Mouse (Mus musculus): ENCODE data around the gene Cygb. TPM values are rescaled to one million over a fixed set of nuclear protein-coding genes. Genes with fewer than 3 reads are reported as not detected.
A peak's percentile ranks its signal among the peaks of the same experiment; 100 is the strongest.

Cygb gene
- total RNA-seq, 2 experiments from 2014 or later = 39.9 TPM

DNA sequence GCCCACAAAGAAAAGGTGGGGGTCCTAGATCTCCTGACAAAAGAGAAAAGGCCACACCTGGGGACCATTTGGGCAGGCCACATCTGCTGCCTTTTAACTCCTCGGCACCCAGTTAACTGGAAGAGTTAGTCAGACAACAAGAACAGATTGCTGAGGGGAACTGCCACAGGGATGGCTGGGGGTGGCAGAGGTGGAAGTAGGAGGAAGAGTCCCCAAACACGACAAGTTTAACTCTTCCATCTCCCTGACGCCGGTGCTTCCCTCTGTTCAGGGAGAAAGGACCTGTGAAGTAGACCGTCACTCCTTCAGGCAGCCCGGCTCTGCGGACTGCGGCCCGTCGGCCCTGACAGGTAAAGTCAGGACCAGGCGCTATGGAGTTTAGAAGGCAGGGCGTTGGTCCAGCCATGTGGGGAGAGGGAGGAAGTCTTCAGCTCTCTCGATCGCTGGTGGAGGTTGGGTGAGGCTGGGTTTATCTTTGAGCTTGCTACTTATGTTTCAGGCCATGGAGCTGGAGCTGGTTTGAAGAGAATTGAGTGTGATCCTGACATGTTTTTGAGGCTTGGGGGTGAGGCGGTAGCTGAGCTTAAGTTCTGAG is 5.0 kb upstream of the Cygb start:
- DNase-seq (ENCODE audit: low spot score in 2 of 2) = no peak
- intact Hi-C loops (cut with DNase I) = no loop called here

- intact Hi-C loops (cut with DNase I) = no loop called here
- DNase-seq (ENCODE audit: low spot score in 2 of 2) = no peak
These were observed 4.1 kb upstream of the Cygb start for GRCm38 (mm10) chr11:116658238-116658637.

DNA sequence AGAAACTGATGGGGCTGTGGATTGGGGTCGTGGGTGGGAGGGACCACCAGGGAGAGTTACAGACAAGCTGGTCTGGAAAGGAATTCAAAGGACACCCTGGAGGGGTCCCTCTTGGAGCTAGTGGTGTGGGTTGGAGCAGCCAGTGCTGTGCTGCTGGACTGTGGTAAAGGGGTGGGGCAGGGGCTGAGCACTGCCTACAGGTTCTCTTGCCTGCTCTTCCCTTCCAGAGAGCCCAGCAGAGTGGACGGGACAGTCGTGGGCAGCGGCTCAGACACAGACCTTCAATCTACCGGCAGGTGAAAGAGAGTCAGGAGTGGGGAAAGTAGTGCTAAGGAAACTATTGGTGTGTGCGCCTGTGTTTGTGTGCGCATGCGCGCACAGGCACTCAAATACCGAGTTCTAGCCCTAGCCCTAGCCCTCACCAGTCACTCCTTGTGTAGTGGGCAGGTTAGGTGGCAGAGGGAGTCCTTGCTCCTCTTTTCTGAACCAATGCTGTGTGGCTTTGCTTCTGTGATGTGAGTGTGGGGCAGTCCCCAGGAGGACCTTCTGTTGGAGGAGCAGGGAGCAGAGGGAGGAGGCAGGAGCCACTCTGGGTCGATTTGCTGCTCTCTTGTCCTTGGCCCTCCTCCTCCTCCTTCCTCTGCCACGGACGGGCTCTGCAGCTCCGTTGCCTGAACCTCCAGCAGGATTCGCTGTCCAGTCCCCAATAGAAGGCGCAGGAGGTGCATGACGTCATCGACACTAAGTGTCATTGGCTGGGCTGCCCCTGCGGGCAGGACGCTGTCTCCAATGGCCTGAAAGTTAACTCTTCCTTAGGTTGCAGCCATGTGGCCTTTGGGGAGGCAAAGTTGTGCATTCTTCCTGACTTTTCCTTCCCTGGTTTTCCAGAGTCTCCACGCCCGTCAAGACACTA is 3.5 kb upstream of the Cygb start:
- intact Hi-C loops (cut with DNase I) = no loop called here

DNA sequence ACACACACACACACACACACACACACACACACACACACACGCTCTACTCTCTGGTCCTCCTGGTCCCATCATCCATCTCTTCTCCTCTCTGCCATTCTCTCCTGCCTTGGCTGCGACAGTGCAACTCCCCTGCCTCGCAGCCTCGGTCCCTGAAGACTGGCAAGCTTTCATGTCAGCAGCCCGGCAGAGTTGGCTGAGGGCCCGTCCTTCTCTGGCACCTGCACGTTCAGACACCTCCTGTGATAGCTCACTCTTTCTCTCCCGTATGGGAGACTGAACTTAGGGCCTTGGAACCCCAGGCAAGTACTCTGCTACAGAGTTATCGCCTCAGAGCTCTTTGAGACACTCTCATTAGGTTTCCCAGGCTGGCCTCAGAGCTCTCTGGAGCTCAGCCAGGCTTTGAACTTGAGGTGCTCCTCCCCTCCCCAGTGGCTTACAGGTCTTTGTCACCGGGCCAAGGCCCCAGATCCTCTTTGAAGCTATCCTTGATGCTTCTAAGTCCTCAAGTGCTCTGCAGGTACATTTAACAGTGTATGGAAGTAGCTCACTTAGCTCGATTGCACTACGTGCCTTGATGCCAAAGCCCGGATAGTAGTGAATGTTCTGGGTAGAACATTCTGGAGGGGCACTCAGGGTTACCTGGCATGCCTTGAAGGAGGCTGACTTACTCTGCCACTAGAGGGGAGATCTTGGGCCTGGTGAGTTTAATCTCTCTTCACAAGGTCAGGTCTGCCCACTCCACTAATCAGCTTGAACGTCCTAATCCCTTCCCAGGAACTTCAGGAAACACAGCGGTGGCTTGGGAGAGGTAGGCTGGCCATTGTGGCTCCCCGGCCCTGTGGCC is 2.5 kb upstream of the Cygb start:
- intact Hi-C loops (cut with DNase I) = no loop called here
- DNase-seq (ENCODE audit: low spot score in 2 of 2) = no peak

More for the DNA sequence above, 3.5 kb upstream of the Cygb start:
- DNase-seq (ENCODE audit: low spot score in 2 of 2) = peak; percentile 86 to 95

- intact Hi-C loops (cut with DNase I) = no loop called here
- DNase-seq (ENCODE audit: low spot score in 2 of 2) = peak; percentile 51 to 57
These were observed 348 bp downstream of the Cygb start for GRCm38 (mm10) chr11:116653709-116654221.

- intact Hi-C loops (cut with DNase I) = no loop called here
These were observed 879 bp downstream of the Cygb start, which contains the start of gene Prcd for GRCm38 (mm10) chr11:116653234-116653633. Gene Prcd, plus strand, starts transcription at chr11:116653534.

GRCm38 (mm10) chr11:116652330-116653098 is 1.6 kb downstream of the Cygb start:
- intact Hi-C loops (cut with DNase I) = no loop called here
- DNase-seq (ENCODE audit: low spot score in 2 of 2) = no peak

More at GRCm38 (mm10) chr11:116653234-116653633, 879 bp downstream of the Cygb start, which contains the start of gene Prcd:
- no peak for DNase-seq (ENCODE audit: low spot score in 2 of 2)

DNA sequence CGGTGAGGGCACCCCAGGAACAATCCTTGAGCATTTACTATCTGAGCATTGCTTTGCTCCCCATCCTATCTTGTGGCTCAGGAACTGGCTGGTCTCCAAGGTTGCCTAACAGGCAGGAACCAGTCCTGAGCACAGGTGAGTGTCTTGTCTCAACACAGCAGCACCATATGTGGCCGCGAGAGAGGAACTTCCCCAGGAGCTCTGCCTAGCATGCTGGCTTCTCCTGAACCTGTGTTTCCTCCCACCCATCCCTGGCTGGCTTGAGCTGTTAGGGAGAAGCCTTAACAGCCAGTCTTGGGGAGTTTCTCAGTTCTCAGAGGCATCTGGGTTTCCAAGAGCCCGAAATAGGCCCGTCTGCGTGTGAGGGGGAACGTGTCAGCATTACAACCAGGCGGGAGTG is 2.8 kb downstream of the Cygb start:
- DNase-seq (ENCODE audit: low spot score in 2 of 2) = peak; percentile 47 to 89
- intact Hi-C loops (cut with DNase I) = no loop called here

- DNase-seq (ENCODE audit: low spot score in 2 of 2) = no peak
- intact Hi-C loops (cut with DNase I) = no loop called here
These were observed 3.3 kb downstream of the Cygb start for GRCm38 (mm10) chr11:116650811-116651210.

GRCm38 (mm10) chr11:116649711-116650337 is 4.3 kb downstream of the Cygb start:
- intact Hi-C loops (cut with DNase I) = no loop called here

DNA sequence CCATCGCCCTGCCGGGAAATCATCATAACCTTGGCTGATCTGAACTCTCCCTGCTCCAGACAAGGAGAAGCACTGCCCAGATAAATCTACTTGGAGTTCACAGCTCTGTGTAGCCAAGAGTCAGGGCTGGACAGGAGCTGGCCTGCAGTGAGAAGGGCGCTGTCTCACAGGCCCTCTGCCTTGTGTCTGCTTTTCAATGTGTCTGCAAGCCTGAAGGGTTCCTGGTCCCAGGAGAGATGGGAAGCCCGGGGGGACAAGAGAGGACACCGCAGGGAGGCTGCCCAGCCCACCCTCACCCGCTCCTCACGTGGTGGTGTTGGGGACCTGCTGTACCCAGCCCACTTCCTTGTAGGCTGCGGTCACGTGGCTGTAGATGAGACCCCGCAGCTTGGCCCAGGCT is 5.1 kb downstream of the Cygb start:
- intact Hi-C loops (cut with DNase I) = no loop called here
- DNase-seq (ENCODE audit: low spot score in 2 of 2) = no peak

More at GRCm38 (mm10) chr11:116649711-116650337, 4.3 kb downstream of the Cygb start:
- DNase-seq (ENCODE audit: low spot score in 2 of 2) = no peak

DNA sequence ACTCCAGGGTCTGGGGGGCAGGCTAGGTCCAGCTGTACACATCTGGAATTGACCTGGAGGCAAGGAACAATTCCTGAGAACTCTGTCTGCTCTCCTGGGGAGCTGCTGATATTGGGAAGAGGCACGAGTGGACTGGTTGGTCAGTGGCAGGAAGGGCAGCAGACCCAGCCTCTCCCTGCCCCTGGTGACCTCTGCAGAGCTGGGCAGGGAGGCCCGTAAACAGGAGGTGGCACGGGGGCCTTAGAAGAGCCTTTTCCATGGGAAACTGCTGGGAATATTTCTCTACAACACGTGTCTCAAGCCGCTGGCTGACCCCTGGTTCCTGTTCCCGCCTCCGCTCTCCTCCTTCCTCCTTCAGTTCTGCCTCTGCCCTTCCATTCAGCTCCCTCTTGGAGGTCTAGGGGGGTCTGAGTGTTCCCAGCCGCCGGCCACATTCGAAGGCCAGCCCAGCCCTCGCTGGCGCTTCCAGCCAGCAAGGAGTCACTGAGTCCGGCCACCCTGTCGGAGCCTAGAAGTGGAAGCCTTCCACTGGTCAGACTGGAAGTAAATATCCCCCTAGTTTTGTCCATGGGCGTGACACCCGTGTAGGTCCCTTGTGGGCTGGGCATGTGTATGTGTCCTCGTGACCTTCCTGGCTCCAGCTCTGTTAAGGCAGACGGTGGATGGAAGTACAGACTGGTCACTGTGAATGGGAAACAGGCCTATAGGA is 5.7 kb downstream of the Cygb start:
- no peak for DNase-seq (ENCODE audit: low spot score in 2 of 2)
- intact Hi-C loops (cut with DNase I) = no loop called here

- intact Hi-C loops (cut with DNase I) = no loop called here
- DNase-seq (ENCODE audit: low spot score in 2 of 2) = no peak
These were observed 6.6 kb downstream of the Cygb start for GRCm38 (mm10) chr11:116647340-116647991.

GRCm38 (mm10) chr11:116646771-116647170 is 7.3 kb downstream of the Cygb start:
- intact Hi-C loops (cut with DNase I) = no loop called here
- DNase-seq (ENCODE audit: low spot score in 2 of 2) = no peak

- intact Hi-C loops (cut with DNase I) = no loop called here
- no peak for DNase-seq (ENCODE audit: low spot score in 2 of 2)
These were observed 8.0 kb downstream of the Cygb start for GRCm38 (mm10) chr11:116646136-116646535.

GRCm38 (mm10) chr11:116645446-116646110 is 8.5 kb downstream of the Cygb start:
- intact Hi-C loops (cut with DNase I) = no loop called here
- DNase-seq (ENCODE audit: low spot score in 2 of 2) = no peak
